Mouse (Mus musculus): Measurements from ENCODE around the gene Tle1. TPM values are rescaled to one million over a fixed set of nuclear protein-coding genes. Genes with fewer than 3 reads are reported as not detected.

Tle1 gene
- polyA plus RNA-seq, 1 experiment = 37.7 TPM

DNA sequence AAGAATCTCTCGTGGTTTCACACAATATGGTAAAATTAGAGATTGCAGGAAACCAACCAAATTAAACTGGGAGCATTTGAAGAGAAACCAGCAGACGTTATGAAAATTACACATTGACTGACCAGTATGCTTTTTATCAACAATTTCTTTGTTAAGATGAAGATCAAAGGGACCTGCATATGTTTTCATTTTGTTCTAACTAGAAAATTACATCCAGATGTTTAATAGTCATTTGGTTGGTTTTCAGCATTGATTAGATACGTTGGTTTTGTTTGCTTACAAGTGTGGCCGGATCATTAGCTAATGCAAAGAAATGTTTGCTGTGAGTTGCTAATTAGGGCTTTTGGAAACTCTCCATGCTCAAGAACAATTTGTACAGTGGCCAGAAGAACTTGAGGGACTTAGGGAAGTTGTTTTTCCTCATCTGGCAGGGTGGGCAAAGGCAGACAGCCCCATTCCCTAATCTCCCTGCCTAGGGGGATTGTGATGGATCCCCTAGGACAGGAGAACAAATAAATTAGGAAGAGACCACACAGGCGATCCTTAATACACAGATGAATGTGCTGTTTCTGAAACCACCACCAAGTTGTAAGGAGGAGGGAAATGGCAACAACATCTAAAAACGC, 3.8 kb upstream of the Tle1 start:
- Histone ChIP-seq H3K4me3 (ENCODE audit: low read depth, low read length) (no peak overlapping the region), H3K4me1 (ENCODE audit: control insufficient read depth, insufficient read depth, low read length) (no peaks in the 10 kb centered on the region), H3K9ac (ENCODE audit: low read depth, poor library complexity, severe bottlenecking) (no peak overlapping the region), H3K27me3 (ENCODE audit: control insufficient read depth, insufficient read depth, low read length, poor library complexity, severe bottlenecking) (no peaks in the 10 kb centered on the region), H3K27ac (ENCODE audit: insufficient read depth, low read length) (no peak overlapping the region), H3K9me3 (replicated peaks; ENCODE audit: control insufficient read depth, insufficient read depth, low read length, poor library complexity, severe bottlenecking) (no peaks in the 10 kb centered on the region), H3K36me3 (ENCODE audit: control insufficient read depth, insufficient read depth, low read length, poor library complexity, severe bottlenecking) (no peaks in the 10 kb centered on the region)
- TF ChIP-seq POLR2A (IDR thresholded peaks at IDR 0.05; ENCODE audit: insufficient read depth, low read length) (no peak), EP300 (IDR thresholded peaks at IDR 0.05; ENCODE audit: insufficient read depth, low read depth, low read length) (no peak), CTCF (IDR thresholded peaks at IDR 0.05; ENCODE audit: low read depth, low read length) (no peak)

DNA sequence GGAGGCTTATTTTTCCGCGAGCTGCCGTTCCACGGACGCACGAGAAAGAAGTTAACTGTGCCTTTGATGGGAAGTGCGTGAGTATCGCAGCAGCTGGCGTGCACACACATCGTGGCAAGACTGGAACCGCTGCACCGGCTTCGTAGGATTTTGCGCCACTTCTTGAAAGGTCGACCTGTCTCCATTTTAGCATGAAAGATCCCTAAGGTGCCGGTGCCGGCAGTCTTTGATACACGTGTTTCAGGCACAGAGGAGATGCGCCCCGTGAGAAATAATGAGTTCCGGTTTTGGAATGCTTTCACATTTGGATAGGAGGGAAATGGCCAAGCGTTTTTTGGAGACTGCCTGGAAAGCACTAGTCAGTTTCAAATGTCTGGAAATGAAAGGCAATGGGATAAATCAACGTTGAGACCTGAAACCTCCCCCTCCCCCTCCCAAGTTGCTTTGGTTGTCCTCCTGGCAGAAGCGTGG, 837 bp upstream of the Tle1 start:
- TF ChIP-seq CTCF (IDR thresholded peaks at IDR 0.05; ENCODE audit: low read depth, low read length) (no peak), POLR2A (IDR thresholded peaks at IDR 0.05; ENCODE audit: insufficient read depth, low read length) (no peak), EP300 (IDR thresholded peaks at IDR 0.05; ENCODE audit: insufficient read depth, low read depth, low read length) (no peak)
- H3K27me3 ChIP-seq (ENCODE audit: control insufficient read depth, insufficient read depth, low read length, poor library complexity, severe bottlenecking) = no peaks in the 10 kb centered on the region
- H3K36me3 ChIP-seq (ENCODE audit: control insufficient read depth, insufficient read depth, low read length, poor library complexity, severe bottlenecking) = peaks cover 4% of the 10 kb centered on the region; the same call in 1 of the 2 replicates
- peak overlapping the region; percentile 28; the same call in 1 of the 2 replicates for H3K27ac ChIP-seq (ENCODE audit: insufficient read depth, low read length)
- peak overlapping the region; percentile 70 for H3K9ac ChIP-seq (ENCODE audit: low read depth, poor library complexity, severe bottlenecking)
- H3K4me1 ChIP-seq (ENCODE audit: control insufficient read depth, insufficient read depth, low read length) = no peaks in the 10 kb centered on the region
- H3K9me3 ChIP-seq (replicated peaks; ENCODE audit: control insufficient read depth, insufficient read depth, low read length, poor library complexity, severe bottlenecking) = no peaks in the 10 kb centered on the region
- peak overlapping the region; percentile 98 for H3K4me3 ChIP-seq (ENCODE audit: low read depth, low read length)

DNA sequence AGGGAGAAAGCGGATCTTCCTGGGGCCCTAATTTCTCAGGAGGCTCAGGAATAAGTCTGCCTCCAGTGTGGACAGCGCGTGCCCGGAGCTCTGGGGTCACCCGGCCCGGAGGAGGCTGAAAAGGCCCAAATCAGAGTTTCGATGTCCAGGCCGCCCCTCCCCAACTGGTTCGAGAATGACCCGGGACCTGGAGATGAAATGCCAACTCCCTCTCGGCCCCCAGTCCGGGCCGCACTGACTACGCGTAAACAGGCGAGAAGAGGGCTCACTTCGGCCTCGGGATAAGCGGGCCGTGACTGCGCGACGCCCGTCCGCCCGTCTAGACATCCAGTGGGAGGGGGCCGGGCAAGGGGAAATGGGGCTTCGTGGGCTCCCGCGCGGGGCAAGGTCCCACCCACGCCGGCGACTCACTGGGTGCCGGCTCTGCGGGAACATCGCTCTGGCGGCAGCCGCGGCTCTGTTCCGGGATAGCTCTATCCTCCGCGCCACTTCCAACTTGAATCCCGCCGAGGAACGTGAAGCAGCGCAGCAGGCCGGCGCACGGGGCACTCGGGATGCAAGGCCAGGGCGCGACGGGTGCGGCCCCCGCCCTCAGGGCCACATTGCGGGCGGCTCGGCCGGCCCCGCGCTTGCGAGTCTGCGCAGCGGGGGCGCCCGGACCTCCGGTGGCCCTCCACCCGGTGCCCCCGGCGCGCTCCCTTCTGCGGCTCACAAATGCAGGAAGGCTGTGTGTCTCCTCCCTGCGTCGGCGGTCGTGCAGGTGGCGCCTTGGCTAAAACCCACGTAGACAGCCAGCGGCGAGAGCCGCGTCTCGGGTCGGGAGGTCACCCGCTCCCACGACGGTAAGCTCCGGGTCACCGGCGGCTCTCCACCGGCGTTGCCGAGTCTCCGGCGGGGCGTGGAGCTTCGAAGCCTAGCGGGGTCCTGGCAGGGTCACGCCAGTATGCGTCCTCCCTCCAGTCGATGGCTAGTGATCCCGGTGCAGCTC, 854 bp downstream of the Tle1 start:
- no peaks in the 10 kb centered on the region for H3K9me3 ChIP-seq (replicated peaks; ENCODE audit: control insufficient read depth, insufficient read depth, low read length, poor library complexity, severe bottlenecking)

DNA sequence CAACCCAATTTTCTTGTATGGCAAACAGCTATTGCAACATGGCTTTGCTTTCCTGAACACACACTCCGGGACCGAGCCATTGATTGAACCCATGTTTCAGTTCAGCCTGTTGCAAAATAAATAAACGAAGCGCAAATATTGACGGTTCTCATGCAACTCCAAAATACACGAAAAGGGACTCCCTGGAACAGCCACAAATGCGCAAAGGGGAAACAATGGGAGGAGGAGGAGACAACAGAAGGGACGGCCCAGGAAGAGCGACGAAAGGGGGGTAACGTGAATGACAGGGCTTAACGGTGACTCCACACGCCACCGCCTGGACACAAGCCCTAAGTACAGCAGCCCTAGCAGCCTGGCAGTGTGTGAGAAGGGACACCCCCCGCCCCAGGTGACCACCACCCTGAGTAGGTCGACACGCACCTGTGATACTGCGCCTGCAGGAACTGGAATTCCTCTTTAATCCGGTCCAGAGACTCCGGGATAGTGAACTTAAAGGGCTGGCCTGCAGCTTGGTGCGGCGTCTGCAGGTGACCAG, 1.8 kb downstream of the Tle1 start:
- Histone ChIP-seq H3K4me1 (ENCODE audit: control insufficient read depth, insufficient read depth, low read length) (no peaks in the 10 kb centered on the region), H3K27me3 (ENCODE audit: control insufficient read depth, insufficient read depth, low read length, poor library complexity, severe bottlenecking) (no peaks in the 10 kb centered on the region), H3K4me3 (ENCODE audit: low read depth, low read length) (peak overlapping the region; percentile 93), H3K27ac (ENCODE audit: insufficient read depth, low read length) (no peak overlapping the region), H3K9me3 (replicated peaks; ENCODE audit: control insufficient read depth, insufficient read depth, low read length, poor library complexity, severe bottlenecking) (no peaks in the 10 kb centered on the region), H3K9ac (ENCODE audit: low read depth, poor library complexity, severe bottlenecking) (peak overlapping the region; percentile 91), H3K36me3 (ENCODE audit: control insufficient read depth, insufficient read depth, low read length, poor library complexity, severe bottlenecking) (peaks cover 22% of the 10 kb centered on the region)
- TF ChIP-seq CTCF (IDR thresholded peaks at IDR 0.05; ENCODE audit: low read depth, low read length) (peak; percentile 73), EP300 (IDR thresholded peaks at IDR 0.05; ENCODE audit: insufficient read depth, low read depth, low read length) (no peak), POLR2A (IDR thresholded peaks at IDR 0.05; ENCODE audit: insufficient read depth, low read length) (no peak)

More for the DNA sequence above, 854 bp downstream of the Tle1 start:
- H3K27me3 ChIP-seq (ENCODE audit: control insufficient read depth, insufficient read depth, low read length, poor library complexity, severe bottlenecking) = no peaks in the 10 kb centered on the region
- no peak overlapping the region for H3K27ac ChIP-seq (ENCODE audit: insufficient read depth, low read length)
- H3K4me3 ChIP-seq (ENCODE audit: low read depth, low read length) = peak overlapping the region; percentile 93
- peaks cover 13% of the 10 kb centered on the region for H3K36me3 ChIP-seq (ENCODE audit: control insufficient read depth, insufficient read depth, low read length, poor library complexity, severe bottlenecking)
- TF ChIP-seq CTCF (IDR thresholded peaks at IDR 0.05; ENCODE audit: low read depth, low read length) = no peak
- TF ChIP-seq EP300 (IDR thresholded peaks at IDR 0.05; ENCODE audit: insufficient read depth, low read depth, low read length) = no peak
- TF ChIP-seq POLR2A (IDR thresholded peaks at IDR 0.05; ENCODE audit: insufficient read depth, low read length) = no peak
- no peaks in the 10 kb centered on the region for H3K4me1 ChIP-seq (ENCODE audit: control insufficient read depth, insufficient read depth, low read length)
- H3K9ac ChIP-seq (ENCODE audit: low read depth, poor library complexity, severe bottlenecking) = peak overlapping the region; percentile 91

DNA sequence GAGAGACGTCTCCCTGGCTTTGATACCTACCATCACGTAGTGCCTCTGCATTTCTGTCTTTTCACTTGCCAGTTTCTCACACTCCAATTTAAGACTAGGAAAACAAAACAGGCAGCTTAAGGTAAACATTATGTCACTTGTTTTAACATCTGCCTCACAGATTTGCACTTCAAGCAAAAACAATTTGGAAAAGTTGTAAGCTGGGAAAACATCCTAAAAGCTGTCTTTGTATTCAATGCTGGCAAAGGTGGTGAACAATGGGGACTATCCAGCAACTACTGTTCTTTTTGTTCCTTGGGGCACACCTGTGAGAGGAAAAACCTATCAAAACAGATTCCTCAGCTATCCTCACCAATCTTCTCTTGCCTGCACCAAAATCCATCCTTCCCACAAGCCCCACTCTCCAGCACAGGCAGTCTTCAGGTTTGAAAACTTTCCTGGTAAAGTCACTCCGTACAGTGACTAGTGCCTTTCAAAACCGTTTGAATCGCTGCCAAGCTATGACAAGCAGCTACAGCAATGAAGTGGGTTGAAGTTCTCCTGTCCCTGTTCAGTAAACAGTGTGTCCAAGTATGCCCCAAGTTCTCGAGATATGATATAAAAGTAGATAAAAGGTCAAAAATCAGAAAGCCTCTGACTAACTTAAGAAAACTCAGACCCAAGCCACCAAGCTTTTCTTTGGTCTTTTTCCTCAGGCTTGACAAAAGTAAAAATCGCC, 2.7 kb downstream of the Tle1 start:
- no peak for TF ChIP-seq CTCF (IDR thresholded peaks at IDR 0.05; ENCODE audit: low read depth, low read length)
- TF ChIP-seq POLR2A (IDR thresholded peaks at IDR 0.05; ENCODE audit: insufficient read depth, low read length) = no peak
- no peak for TF ChIP-seq EP300 (IDR thresholded peaks at IDR 0.05; ENCODE audit: insufficient read depth, low read depth, low read length)
- H3K36me3 ChIP-seq (ENCODE audit: control insufficient read depth, insufficient read depth, low read length, poor library complexity, severe bottlenecking) = peaks cover 24% of the 10 kb centered on the region
- no peak overlapping the region for H3K9ac ChIP-seq (ENCODE audit: low read depth, poor library complexity, severe bottlenecking)
- no peaks in the 10 kb centered on the region for H3K9me3 ChIP-seq (replicated peaks; ENCODE audit: control insufficient read depth, insufficient read depth, low read length, poor library complexity, severe bottlenecking)
- no peak overlapping the region for H3K4me3 ChIP-seq (ENCODE audit: low read depth, low read length)
- no peaks in the 10 kb centered on the region for H3K4me1 ChIP-seq (ENCODE audit: control insufficient read depth, insufficient read depth, low read length)
- no peaks in the 10 kb centered on the region for H3K27me3 ChIP-seq (ENCODE audit: control insufficient read depth, insufficient read depth, low read length, poor library complexity, severe bottlenecking)
- no peak overlapping the region for H3K27ac ChIP-seq (ENCODE audit: insufficient read depth, low read length)

Measured in ES-Bruce4 (cell line).